Mouse (Mus musculus) CH12.LX (cell line): Measurements from ENCODE around the gene Hs3st3b1.

Experiments used
- CHD2 ChIP-seq: IDR thresholded peaks from 2 replicates; pipeline ENCODE4 v1.6.1; 2011; ENCODE audit warnings: low read length, improper control_type of control experiment
- CTCF ChIP-seq, 2 experiments: IDR thresholded peaks in 1 of 2; conservative IDR thresholded peaks in 1 of 2; 2 replicates each; pipeline ENCODE4 v1.5.1; 2011 to 2012; ENCODE audit warnings: low read depth in 2 of 2, low read length in 2 of 2, improper control_type of control experiment in 1 of 2, inconsistent platforms in 1 of 2, mild to moderate bottlenecking in 1 of 2, moderate library complexity in 1 of 2
- ELF1 ChIP-seq: IDR thresholded peaks from 2 replicates; pipeline ENCODE4 v1.6.1; 2014; ENCODE audit warnings: low read depth, mild to moderate bottlenecking, inconsistent platforms, low read length, improper control_type of control experiment
- HCFC1 ChIP-seq: IDR thresholded peaks from 2 replicates; pipeline ENCODE4 v1.6.1; 2012; ENCODE audit warnings: low read depth, mild to moderate bottlenecking, inconsistent platforms, low read length, improper control_type of control experiment
- USF1 ChIP-seq: IDR thresholded peaks from 2 replicates; pipeline ENCODE4 v1.6.1; 2014; ENCODE audit warnings: low read depth, mild to moderate bottlenecking, inconsistent platforms, low read length, improper control_type of control experiment
- ZC3H11A ChIP-seq: IDR thresholded peaks from 2 replicates; pipeline ENCODE4 v1.6.1; 2012; ENCODE audit warnings: low read depth, mild to moderate bottlenecking, inconsistent platforms, low read length, improper control_type of control experiment
- ZNF384 ChIP-seq: IDR thresholded peaks from 2 replicates; pipeline ENCODE4 v1.6.1; 2012; ENCODE audit warnings: low read depth, low read length, improper control_type of control experiment, inconsistent platforms

DNA sequence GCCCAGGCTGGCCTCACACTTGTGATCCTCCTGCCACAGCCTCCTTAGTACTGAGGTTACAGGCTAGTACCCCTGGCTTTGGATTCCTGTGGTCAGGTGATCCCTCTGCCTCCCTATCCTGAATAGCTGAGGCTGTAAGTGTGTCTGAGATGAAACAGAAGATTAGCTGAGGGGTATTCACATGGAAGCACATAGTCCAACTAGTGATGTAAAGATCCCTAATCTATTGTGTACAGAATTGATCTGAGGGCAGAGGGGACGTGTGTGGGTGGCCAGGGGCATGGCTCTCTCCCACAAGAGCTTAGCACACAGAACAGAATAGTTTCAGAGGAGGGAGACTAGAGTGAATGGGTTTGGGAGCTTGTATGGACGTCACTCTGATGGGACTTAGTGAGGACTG lies 41.8 kb downstream of the Hs3st3b1 start:
- TF ChIP-seq ZC3H11A, result no peak
- no peak for TF ChIP-seq CTCF (conservative IDR thresholded peaks at IDR 0.05 in 1 of 2, IDR thresholded peaks at IDR 0.05 in 1 of 2; ENCODE audit: low read depth in 2 of 2, low read length in 2 of 2)
- no peak for TF ChIP-seq USF1
- no peak for TF ChIP-seq ZNF384
- no peak for TF ChIP-seq CHD2
- no peak for TF ChIP-seq HCFC1
- TF ChIP-seq ELF1, result no peak
